Mouse (Mus musculus) embryo, embryonic 11 days (tissue): Measurements from ENCODE around the gene Zdhhc9.

ENCODE experiments used
- DNase-seq: peaks from one replicate; pipeline ENCODE4 v3.0.0-alpha.2; 2015

The Zdhhc9 gene

GRCm38 (mm10) chrX:48124132-48125071 lies 84.3 kb downstream of the Zdhhc9 start:
- peak; percentile 71 for DNase-seq
